Mouse (Mus musculus): ENCODE data around the gene Rtn1.

The Rtn1 gene

GRCm38 (mm10) chr12:72229451-72230196 lies 179.2 kb downstream of the Rtn1 start:
- DNase-seq (ENCODE audit: low spot score), result no peak

GRCm38 (mm10) chr12:72227731-72228130 lies 181.1 kb downstream of the Rtn1 start:
- DNase-seq (ENCODE audit: low spot score), result no peak

GRCm38 (mm10) chr12:72225371-72225770 lies 183.5 kb downstream of the Rtn1 start:
- DNase-seq (ENCODE audit: low spot score), result no peak

GRCm38 (mm10) chr12:72223557-72224102 lies 185.2 kb downstream of the Rtn1 start:
- DNase-seq (ENCODE audit: low spot score), result no peak

GRCm38 (mm10) chr12:72213554-72213953 lies 195.3 kb downstream of the Rtn1 start:
- no peak for DNase-seq (ENCODE audit: low spot score)

- DNase-seq (ENCODE audit: low spot score), result no peak
Observed at GRCm38 (mm10) chr12:72200828-72201227, 208.0 kb downstream of the Rtn1 start.

- no peak for DNase-seq (ENCODE audit: low spot score)
Observed at GRCm38 (mm10) chr12:72197925-72198486, 210.8 kb downstream of the Rtn1 start.

- no peak for DNase-seq (ENCODE audit: low spot score)
Observed at GRCm38 (mm10) chr12:72197434-72197833, 211.4 kb downstream of the Rtn1 start.

GRCm38 (mm10) chr12:72184929-72185328 lies 223.9 kb downstream of the Rtn1 start, which contains the start of gene Ccdc175:
Gene Ccdc175 (minus strand): TSS chr12:72185029.
- DNase-seq (ENCODE audit: low spot score), result no peak

- DNase-seq (ENCODE audit: low spot score), result no peak
Observed at GRCm38 (mm10) chr12:72179561-72179960, 229.3 kb downstream of the Rtn1 start.

GRCm38 (mm10) chr12:72178322-72178721 lies 230.5 kb downstream of the Rtn1 start:
- DNase-seq (ENCODE audit: low spot score), result no peak
